Mouse (Mus musculus): ENCODE data around the gene Serp1.

DNA sequence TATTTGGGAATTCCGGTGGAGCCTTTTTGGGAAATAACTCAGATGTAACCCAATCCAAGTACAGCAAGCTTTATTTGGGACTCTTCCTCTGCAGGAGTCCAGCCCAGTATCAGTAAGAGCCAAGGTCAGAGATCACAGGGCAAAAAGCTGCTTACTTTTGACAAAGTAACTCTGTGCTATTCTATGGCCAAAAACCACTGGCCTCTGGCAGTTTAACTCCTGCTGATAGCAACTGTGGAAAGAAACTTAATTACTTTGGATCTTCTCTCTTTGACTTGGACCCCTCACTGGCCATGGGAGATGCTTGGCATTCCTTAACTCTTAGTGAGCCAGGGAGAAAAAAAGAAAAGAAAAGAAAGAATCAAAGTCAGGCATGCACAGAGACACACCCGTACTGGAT lies 35.7 kb upstream of the Serp1 start:
- TF ChIP-seq POLR2A (IDR thresholded peaks at IDR 0.05; ENCODE audit: low read depth, low read length) (no peak), CTCF (IDR thresholded peaks at IDR 0.05; ENCODE audit: borderline replicate concordance, insufficient read depth, low read length) (no peak)

Measured in embryonic fibroblast, embryonic 13.5 days (primary cell).